Mouse (Mus musculus): ENCODE results near the gene Siae. TPM values are rescaled to one million over a fixed set of nuclear protein-coding genes. Genes with fewer than 3 reads are reported as not detected.

Gene Siae
- polyA plus RNA-seq, 1 experiment from 2014 or later, result 13.3 TPM

DNA sequence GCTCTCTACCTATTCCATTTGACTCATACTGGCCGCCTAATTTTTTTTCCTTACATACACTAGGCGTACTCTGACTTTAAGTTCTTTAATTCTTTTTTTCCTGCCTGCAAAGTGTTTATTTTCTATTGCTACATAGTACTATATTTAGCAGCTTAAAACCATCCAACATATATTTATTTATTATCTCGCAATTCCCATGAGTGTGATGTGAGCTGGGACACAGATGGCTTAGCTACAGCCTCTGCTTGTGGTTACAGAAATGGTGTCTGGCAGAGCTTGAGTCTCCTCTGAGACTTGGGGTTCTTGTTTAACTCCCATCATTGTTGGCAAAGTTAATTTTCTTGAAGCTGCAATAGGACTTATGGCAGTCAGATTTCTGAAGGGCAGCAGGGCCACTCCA lies 83.2 kb downstream of the Siae start:
- H3K9me3 ChIP-seq (replicated peaks; ENCODE audit: control insufficient read depth, low read length), result no peaks in the 10 kb centered on the region
- no peak overlapping the region for H3K9ac ChIP-seq (ENCODE audit: low read length)
- no peak overlapping the region for H3K4me3 ChIP-seq (replicated peaks; ENCODE audit: low read length)
- WGBS, result 81% methylated on average over 3 of the region's 3 CpGs
- H3K27me3 ChIP-seq (ENCODE audit: control insufficient read depth, insufficient read depth, low read length), result no peaks in the 10 kb centered on the region
- ATAC-seq (ENCODE audit: insufficient read depth, low FRiP score), result no peak
- no peaks in the 10 kb centered on the region for H3K36me3 ChIP-seq (ENCODE audit: control insufficient read depth, insufficient read depth, low read length)
- no peak overlapping the region for H3K4me2 ChIP-seq (ENCODE audit: low read depth, low read length)
- no peak overlapping the region for H3K27ac ChIP-seq (ENCODE audit: low read length)
- H3K4me1 ChIP-seq (ENCODE audit: control insufficient read depth, insufficient read depth, low read length), result no peaks in the 10 kb centered on the region

DNA sequence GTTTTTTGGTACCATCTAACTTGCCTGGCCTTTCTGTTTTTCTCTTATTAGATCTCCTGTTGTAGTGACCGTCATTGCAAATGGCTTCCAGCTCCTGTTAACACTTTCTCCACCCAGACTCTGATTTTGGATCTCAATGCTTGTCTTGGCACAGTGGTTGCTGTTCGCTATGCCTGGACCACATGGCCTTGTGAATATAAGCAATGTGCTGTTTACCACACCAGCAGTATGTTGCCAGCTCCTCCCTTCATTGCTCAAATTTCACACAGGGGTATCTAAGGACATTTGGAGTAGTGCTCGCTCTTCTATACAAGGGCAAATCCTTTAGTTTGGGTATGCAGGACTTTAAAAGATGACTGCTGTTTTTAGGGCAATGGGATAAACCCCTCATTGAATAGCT lies 90.7 kb downstream of the Siae start:
- H3K36me3 ChIP-seq (ENCODE audit: control insufficient read depth, insufficient read depth, low read length), result peaks cover 17% of the 10 kb centered on the region
- H3K9ac ChIP-seq (ENCODE audit: low read length), result no peak overlapping the region
- H3K4me1 ChIP-seq (ENCODE audit: control insufficient read depth, insufficient read depth, low read length), result no peaks in the 10 kb centered on the region
- ATAC-seq (ENCODE audit: insufficient read depth, low FRiP score), result no peak
- no peak overlapping the region for H3K4me2 ChIP-seq (ENCODE audit: low read depth, low read length)
- H3K27ac ChIP-seq (ENCODE audit: low read length), result no peak overlapping the region
- H3K27me3 ChIP-seq (ENCODE audit: control insufficient read depth, insufficient read depth, low read length), result no peaks in the 10 kb centered on the region
- no peaks in the 10 kb centered on the region for H3K9me3 ChIP-seq (replicated peaks; ENCODE audit: control insufficient read depth, low read length)
- H3K4me3 ChIP-seq (replicated peaks; ENCODE audit: low read length), result no peak overlapping the region
- WGBS, result 83% methylated on average over 3 of the region's 3 CpGs

DNA sequence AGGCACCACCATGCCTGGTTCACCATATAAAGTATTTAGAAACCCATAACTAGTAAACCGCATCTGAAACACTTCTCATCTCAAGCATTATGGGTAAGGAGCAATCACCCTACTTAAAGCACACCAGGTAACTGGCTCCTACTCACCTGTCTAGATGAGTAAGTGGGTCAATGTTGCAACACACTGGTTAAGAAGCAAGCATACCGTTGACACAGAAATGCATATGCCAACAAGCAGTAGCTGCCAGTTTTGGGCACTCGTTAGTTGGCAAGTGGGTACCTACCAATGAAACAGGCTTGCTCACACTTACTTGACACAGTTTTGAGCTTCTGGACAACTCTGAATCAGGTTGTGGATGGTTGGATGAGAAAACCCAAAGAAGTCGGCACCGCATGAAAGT lies 95.1 kb downstream of the Siae start:
- no peaks in the 10 kb centered on the region for H3K9me3 ChIP-seq (replicated peaks; ENCODE audit: control insufficient read depth, low read length)
- no peak overlapping the region for H3K27ac ChIP-seq (ENCODE audit: low read length)
- no peak overlapping the region for H3K4me3 ChIP-seq (replicated peaks; ENCODE audit: low read length)
- H3K27me3 ChIP-seq (ENCODE audit: control insufficient read depth, insufficient read depth, low read length), result no peaks in the 10 kb centered on the region
- WGBS, result 92% methylated on average over 5 of the region's 5 CpGs
- H3K4me1 ChIP-seq (ENCODE audit: control insufficient read depth, insufficient read depth, low read length), result peaks cover 5% of the 10 kb centered on the region; the same call in 1 of the 2 replicates
- peaks cover 39% of the 10 kb centered on the region for H3K36me3 ChIP-seq (ENCODE audit: control insufficient read depth, insufficient read depth, low read length)
- H3K4me2 ChIP-seq (ENCODE audit: low read depth, low read length), result no peak overlapping the region
- ATAC-seq (ENCODE audit: insufficient read depth, low FRiP score), result no peak
- H3K9ac ChIP-seq (ENCODE audit: low read length), result no peak overlapping the region

DNA sequence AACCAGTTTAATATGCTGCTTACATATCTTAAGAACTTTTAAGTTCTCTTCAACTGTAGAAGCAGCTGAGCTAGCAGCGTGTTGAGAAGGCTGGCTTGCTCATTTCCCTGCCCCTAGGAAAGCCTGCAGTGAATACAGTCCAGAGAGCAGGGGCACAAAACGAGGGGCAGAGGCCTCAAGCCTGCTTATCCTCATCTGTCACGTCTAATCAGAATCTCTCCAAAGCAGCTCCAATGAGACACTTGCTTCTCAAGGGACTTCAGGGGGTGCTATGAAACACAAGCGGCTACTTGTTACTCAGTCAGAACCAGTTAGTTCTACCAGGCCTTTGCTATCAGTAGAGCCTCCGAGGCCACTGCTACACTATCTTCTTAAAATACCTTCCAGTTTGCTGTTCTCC lies 98.3 kb downstream of the Siae start:
- no peak for ATAC-seq (ENCODE audit: insufficient read depth, low FRiP score)
- H3K36me3 ChIP-seq (ENCODE audit: control insufficient read depth, insufficient read depth, low read length), result peaks cover 33% of the 10 kb centered on the region
- WGBS, result 84% methylated on average over 5 of the region's 5 CpGs

DNA sequence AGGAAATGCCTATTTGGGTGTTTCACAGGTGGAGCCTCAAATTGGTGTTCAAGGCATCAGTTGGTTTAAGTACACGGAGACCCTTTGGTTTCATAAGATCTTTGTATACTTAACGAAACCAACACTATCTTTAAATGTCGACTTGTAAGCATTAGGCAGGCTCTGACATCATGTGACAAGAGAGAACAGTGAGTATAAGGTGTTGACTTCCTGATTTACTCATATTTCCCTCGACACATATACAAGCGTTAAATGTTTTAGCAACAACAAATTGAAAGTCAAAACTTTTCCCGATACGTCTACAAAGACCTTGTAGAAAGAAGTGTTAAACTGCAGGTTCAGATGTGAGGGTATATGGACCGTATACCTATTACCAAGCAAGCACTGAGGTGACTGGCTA lies 100.5 kb downstream of the Siae start:
- peaks cover 7% of the 10 kb centered on the region for H3K4me1 ChIP-seq (ENCODE audit: control insufficient read depth, insufficient read depth, low read length)
- no peaks in the 10 kb centered on the region for H3K27me3 ChIP-seq (ENCODE audit: control insufficient read depth, insufficient read depth, low read length)
- WGBS, result 43% methylated on average over 8 of the region's 8 CpGs
- no peaks in the 10 kb centered on the region for H3K9me3 ChIP-seq (replicated peaks; ENCODE audit: control insufficient read depth, low read length)
- H3K36me3 ChIP-seq (ENCODE audit: control insufficient read depth, insufficient read depth, low read length), result peaks cover 25% of the 10 kb centered on the region
- H3K4me2 ChIP-seq (ENCODE audit: low read depth, low read length), result peak overlapping the region; percentile 70
- H3K4me3 ChIP-seq (replicated peaks; ENCODE audit: low read length), result peak overlapping the region; percentile 74
- H3K9ac ChIP-seq (ENCODE audit: low read length), result peak overlapping the region; percentile 43; the same call in 1 of the 2 replicates
- no peak overlapping the region for H3K27ac ChIP-seq (ENCODE audit: low read length)
- no peak for ATAC-seq (ENCODE audit: insufficient read depth, low FRiP score)

More for the DNA sequence above, 98.3 kb downstream of the Siae start:
- Histone ChIP-seq H3K9me3 (replicated peaks; ENCODE audit: control insufficient read depth, low read length) (no peaks in the 10 kb centered on the region), H3K4me1 (ENCODE audit: control insufficient read depth, insufficient read depth, low read length) (peaks cover 7% of the 10 kb centered on the region), H3K4me2 (ENCODE audit: low read depth, low read length) (no peak overlapping the region), H3K27me3 (ENCODE audit: control insufficient read depth, insufficient read depth, low read length) (no peaks in the 10 kb centered on the region), H3K9ac (ENCODE audit: low read length) (no peak overlapping the region), H3K27ac (ENCODE audit: low read length) (no peak overlapping the region), H3K4me3 (replicated peaks; ENCODE audit: low read length) (no peak overlapping the region)

DNA sequence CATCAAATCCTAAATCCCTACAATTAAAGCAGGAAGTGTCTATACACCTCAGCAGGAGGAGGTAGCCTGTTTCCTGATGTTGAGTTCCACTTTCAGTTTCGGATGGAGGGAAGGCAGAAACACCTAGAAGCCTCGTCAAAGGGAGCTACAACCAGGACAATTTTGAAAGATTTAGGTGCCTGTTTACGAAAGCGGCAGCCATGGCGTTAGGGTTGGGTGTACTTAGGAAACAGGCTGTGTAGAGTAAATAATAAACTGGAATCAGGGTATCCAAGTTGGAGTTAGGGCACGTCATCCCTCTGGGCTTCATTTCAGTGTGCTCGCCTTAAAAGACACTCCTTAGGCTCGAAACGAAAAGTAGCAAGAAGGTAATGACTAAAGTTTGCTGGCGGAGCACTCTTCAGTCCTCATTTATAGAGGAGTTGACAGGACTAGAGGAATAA lies 101.0 kb downstream of the Siae start:
- peak overlapping the region; percentile 94 for H3K27ac ChIP-seq (ENCODE audit: low read length)
- H3K4me3 ChIP-seq (replicated peaks; ENCODE audit: low read length), result peak overlapping the region; percentile 74
- ATAC-seq (ENCODE audit: insufficient read depth, low FRiP score), result peak; percentile 23; the same call in 1 of the 2 replicates
- H3K4me1 ChIP-seq (ENCODE audit: control insufficient read depth, insufficient read depth, low read length), result peaks cover 7% of the 10 kb centered on the region
- H3K9ac ChIP-seq (ENCODE audit: low read length), result peak overlapping the region; percentile 81
- peaks cover 20% of the 10 kb centered on the region for H3K36me3 ChIP-seq (ENCODE audit: control insufficient read depth, insufficient read depth, low read length)
- H3K4me2 ChIP-seq (ENCODE audit: low read depth, low read length), result peak overlapping the region; percentile 70
- H3K9me3 ChIP-seq (replicated peaks; ENCODE audit: control insufficient read depth, low read length), result no peaks in the 10 kb centered on the region
- under 1% methylated on average over 10 of the region's 10 CpGs for WGBS
- no peaks in the 10 kb centered on the region for H3K27me3 ChIP-seq (ENCODE audit: control insufficient read depth, insufficient read depth, low read length)

DNA sequence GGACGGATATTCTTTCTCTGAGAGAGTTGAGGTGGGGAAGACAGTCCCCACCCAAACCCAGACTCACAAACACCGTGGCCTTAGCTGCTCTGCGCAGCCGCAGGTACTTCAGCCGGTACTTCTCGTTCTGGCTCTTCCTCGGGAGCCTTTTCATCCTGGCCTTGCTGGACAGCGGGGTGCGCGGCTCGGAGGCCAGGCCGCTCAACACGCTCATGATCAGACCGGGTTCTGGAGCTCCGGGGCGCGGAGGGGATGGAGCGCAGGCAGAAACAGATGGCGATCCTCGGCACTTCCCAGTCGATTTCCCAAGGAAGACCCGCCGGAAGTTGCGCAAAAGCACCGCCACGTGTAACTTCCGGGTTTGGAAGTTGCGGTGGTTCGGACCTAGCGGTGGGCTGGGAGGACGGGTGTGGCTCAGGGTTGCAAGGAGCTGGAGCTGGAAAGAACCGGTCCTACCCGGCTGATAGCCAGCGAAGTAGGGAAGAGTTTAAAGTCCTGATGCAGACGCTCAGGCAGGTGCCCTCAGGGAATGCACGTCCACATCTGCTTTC lies 101.5 kb downstream of the Siae start, which contains the start of gene Tbrg1:
Gene Tbrg1 (minus strand): TSS at position 382 of the 551 bp plus-strand sequence.
- Histone ChIP-seq H3K4me3 (replicated peaks; ENCODE audit: low read length) (peak within 1 kb of the TSS; percentile 74), H3K36me3 (ENCODE audit: control insufficient read depth, insufficient read depth, low read length) (peaks cover 20% of the 10 kb centered on the region), H3K9ac (ENCODE audit: low read length) (peak within 1 kb of the TSS; percentile 81), H3K4me2 (ENCODE audit: low read depth, low read length) (peak within 1 kb of the TSS; percentile 70), H3K27me3 (ENCODE audit: control insufficient read depth, insufficient read depth, low read length) (no peaks in the 10 kb centered on the region), H3K4me1 (ENCODE audit: control insufficient read depth, insufficient read depth, low read length) (peaks cover 7% of the 10 kb centered on the region), H3K27ac (ENCODE audit: low read length) (peak within 1 kb of the TSS; percentile 94), H3K9me3 (replicated peaks; ENCODE audit: control insufficient read depth, low read length) (no peaks in the 10 kb centered on the region)
- ATAC-seq (ENCODE audit: insufficient read depth, low FRiP score), result peak; percentile 96
- under 1% methylated on average over 36 of the region's 36 CpGs for WGBS

DNA sequence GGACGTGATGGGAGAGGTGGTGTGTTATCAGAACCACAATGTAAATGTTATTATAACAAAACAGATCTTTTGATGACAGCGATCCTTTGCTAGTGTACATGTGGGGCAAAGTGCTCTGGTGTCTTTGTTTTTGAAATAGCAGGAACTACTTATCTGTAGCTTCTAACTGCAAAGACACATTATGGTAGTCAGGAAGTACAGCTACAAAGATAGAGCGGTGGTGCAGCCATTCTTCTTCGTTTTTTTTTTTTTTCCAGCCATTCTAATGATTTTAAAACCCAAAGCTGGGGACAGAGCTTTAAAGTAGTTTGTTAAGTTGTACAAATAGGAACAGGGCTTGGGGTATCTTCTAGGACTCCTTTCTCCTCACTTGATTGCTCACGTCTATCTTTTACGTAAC lies 103.9 kb downstream of the Siae start:
- Histone ChIP-seq H3K4me2 (ENCODE audit: low read depth, low read length) (no peak overlapping the region), H3K4me3 (replicated peaks; ENCODE audit: low read length) (no peak overlapping the region), H3K36me3 (ENCODE audit: control insufficient read depth, insufficient read depth, low read length) (peaks cover 2% of the 10 kb centered on the region; the same call in 1 of the 2 replicates), H3K9ac (ENCODE audit: low read length) (no peak overlapping the region), H3K27ac (ENCODE audit: low read length) (no peak overlapping the region), H3K9me3 (replicated peaks; ENCODE audit: control insufficient read depth, low read length) (no peaks in the 10 kb centered on the region), H3K4me1 (ENCODE audit: control insufficient read depth, insufficient read depth, low read length) (peaks cover 7% of the 10 kb centered on the region), H3K27me3 (ENCODE audit: control insufficient read depth, insufficient read depth, low read length) (no peaks in the 10 kb centered on the region)
- WGBS, result 78% methylated on average over 6 of the region's 6 CpGs
- ATAC-seq (ENCODE audit: insufficient read depth, low FRiP score), result no peak

DNA sequence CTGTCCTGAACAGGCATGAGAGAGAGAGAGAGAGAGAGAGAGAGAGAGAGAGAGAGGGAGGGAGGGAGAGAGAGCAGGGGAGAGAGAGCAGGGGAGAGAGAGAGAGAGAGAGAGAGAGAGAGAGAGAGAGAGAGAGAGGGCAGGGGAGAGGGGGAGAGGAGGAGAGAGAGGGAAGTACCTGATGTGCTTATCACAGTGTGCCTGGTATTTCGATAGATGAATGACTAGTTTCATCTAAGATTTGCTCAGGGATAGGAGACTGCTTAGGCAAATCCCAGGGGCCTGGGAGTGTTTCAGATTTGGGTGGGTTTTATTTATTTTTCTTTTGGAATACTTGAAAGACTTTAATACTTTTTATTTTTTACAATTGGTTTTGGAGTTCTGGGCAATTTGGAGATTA lies 107.7 kb downstream of the Siae start:
- no peak overlapping the region for H3K27ac ChIP-seq (ENCODE audit: low read length)
- ATAC-seq (ENCODE audit: insufficient read depth, low FRiP score), result no peak
- no peaks in the 10 kb centered on the region for H3K4me1 ChIP-seq (ENCODE audit: control insufficient read depth, insufficient read depth, low read length)
- H3K4me3 ChIP-seq (replicated peaks; ENCODE audit: low read length), result no peak overlapping the region
- 52% methylated on average over 1 of the region's 1 CpGs for WGBS
- no peak overlapping the region for H3K9ac ChIP-seq (ENCODE audit: low read length)
- no peaks in the 10 kb centered on the region for H3K36me3 ChIP-seq (ENCODE audit: control insufficient read depth, insufficient read depth, low read length)
- no peak overlapping the region for H3K4me2 ChIP-seq (ENCODE audit: low read depth, low read length)
- H3K27me3 ChIP-seq (ENCODE audit: control insufficient read depth, insufficient read depth, low read length), result no peaks in the 10 kb centered on the region
- H3K9me3 ChIP-seq (replicated peaks; ENCODE audit: control insufficient read depth, low read length), result no peaks in the 10 kb centered on the region
